In the genomic region with DNA sequence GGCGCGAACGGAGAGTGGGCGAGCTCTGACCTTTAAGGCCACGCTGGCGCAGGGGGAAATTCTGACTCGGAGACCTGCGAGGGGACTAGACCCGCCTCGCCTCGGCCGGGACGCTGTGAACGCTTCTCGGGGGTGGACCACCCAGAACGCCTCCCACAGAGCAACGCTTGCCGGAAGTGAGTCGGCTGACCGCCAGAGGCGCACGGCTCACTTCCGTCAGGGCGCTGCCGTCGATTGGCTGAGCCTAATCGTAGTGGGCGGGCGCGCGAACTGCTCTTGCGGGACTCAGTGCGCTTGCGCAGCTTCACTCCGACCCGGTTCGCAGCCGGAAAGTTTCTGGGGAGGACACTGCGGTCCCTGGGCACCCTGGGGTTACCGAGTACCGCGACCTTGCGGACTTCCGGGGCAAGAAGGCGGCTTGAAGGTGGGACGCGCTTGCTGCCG, we compare ENCODE assay signal across 8 mouse cellular contexts. TPM values are rescaled to one million over a fixed set of nuclear protein-coding genes. Genes with fewer than 3 reads are reported as not detected.
DNase-seq lines count a peak whose midpoint lies in the region; ATAC-seq and TF ChIP-seq lines count a peak whose summit lies in the region.

A gene (minus strand): TSS at position 148 of the 444 bp plus-strand sequence.
A gene (plus strand): TSS at position 273 of the 444 bp plus-strand sequence.

- peak within 1 kb of the TSS; percentile 70 for H3K9ac ChIP-seq in forebrain, postnatal 0 days
- H3K9ac ChIP-seq in lung, embryonic 16.5 days (ENCODE audit: low read length): peak within 1 kb of the TSS; percentile 86

- peak; percentile 80 for ATAC-seq in G1E (ENCODE audit: extremely low read depth, insufficient number of reproducible peaks, low FRiP score, poor library complexity, severe bottlenecking)
- peak; percentile 91 for ATAC-seq in forebrain, postnatal 0 days
- ATAC-seq in hematopoietic stem cell, adult 5-6 weeks (replicated peaks in 1 of 2; ENCODE audit: insufficient read depth in 1 of 2, low FRiP score in 2 of 2, low TSS enrichment in 1 of 2, low read depth in 1 of 2, poor library complexity in 2 of 2, severe bottlenecking in 2 of 2): peak; percentile 85 to 89
- peak; percentile 88 for ATAC-seq in lung, embryonic 16.5 days (ENCODE audit: low read depth)

- H3K4me3 ChIP-seq in G1E (ENCODE audit: low read depth, low read length): peak within 1 kb of the TSS; percentile 76
- peak within 1 kb of the TSS; percentile 58 for H3K4me3 ChIP-seq in forebrain, postnatal 0 days (ENCODE audit: low read depth, low read length)
- peak within 1 kb of the TSS; percentile 68 for H3K4me3 ChIP-seq in lung, embryonic 16.5 days (ENCODE audit: low read length)

- H3K9me3 ChIP-seq in G1E (replicated peaks): 0 out of 2 replicates have a peak, but pooled peaks cover 3% of the 10 kb centered on the region
- no peaks in the 10 kb centered on the region for H3K9me3 ChIP-seq in forebrain, postnatal 0 days (ENCODE audit: low read length)
- H3K9me3 ChIP-seq in lung, embryonic 16.5 days (ENCODE audit: control insufficient read depth, low read length): no peaks in the 10 kb centered on the region

- H3K27me3 ChIP-seq in G1E (ENCODE audit: insufficient read depth, low read length): no peaks in the 10 kb centered on the region
- H3K27me3 ChIP-seq in forebrain, postnatal 0 days (ENCODE audit: insufficient read depth, low read length): no peaks in the 10 kb centered on the region; the same call in 1 of the 2 replicates
- no peaks in the 10 kb centered on the region for H3K27me3 ChIP-seq in lung, embryonic 16.5 days (ENCODE audit: control insufficient read depth, insufficient read depth, low read depth, low read length)

- peak within 1 kb of the TSS; percentile 76 for H3K4me2 ChIP-seq in forebrain, postnatal 0 days (ENCODE audit: low read depth)
- peak within 1 kb of the TSS; percentile 69 for H3K4me2 ChIP-seq in lung, embryonic 16.5 days (ENCODE audit: low read depth, low read length)

- WGBS in forebrain, postnatal 0 days: under 1% methylated on average over 48 of the region's 48 CpGs
- WGBS in lung, embryonic 16.5 days: under 1% methylated on average over 48 of the region's 48 CpGs

- peaks cover 20% of the 10 kb centered on the region for H3K36me3 ChIP-seq in G1E (replicated peaks)
- no peaks in the 10 kb centered on the region for H3K36me3 ChIP-seq in forebrain, postnatal 0 days (ENCODE audit: insufficient read depth)
- no peaks in the 10 kb centered on the region for H3K36me3 ChIP-seq in lung, embryonic 16.5 days (ENCODE audit: control insufficient read depth, insufficient read depth, low read length)

- peak; percentile 88 for DNase-seq in G1E (ENCODE audit: low spot score)
- peak; percentile 97 to 98 for DNase-seq in cerebellum, adult 18-20 months
- DNase-seq in forebrain, postnatal 0 days: peak; percentile 99
- DNase-seq in layer of hippocampus, adult 9-10 months (ENCODE audit: low spot score): peak; percentile 79
- peak; percentile 87 for DNase-seq in ovary, postnatal 10 days (ENCODE audit: low spot score)
- DNase-seq in thymus, postnatal 10 days (ENCODE audit: low spot score in 2 of 2): peak; percentile 94 to 95

- TF ChIP-seq CTCF in G1E (IDR thresholded peaks at IDR 0.05; ENCODE audit: low read depth, low read length): no peak
- TF ChIP-seq CTCF in forebrain, postnatal 0 days (IDR thresholded peaks at IDR 0.05; ENCODE audit: low read depth): peak; percentile 86

- H3K27ac ChIP-seq in forebrain, postnatal 0 days (ENCODE audit: low read depth, low read length): peak within 1 kb of the TSS; percentile 73
- H3K27ac ChIP-seq in lung, embryonic 16.5 days (ENCODE audit: low read length): peak within 1 kb of the TSS; percentile 94

- peaks cover 61% of the 10 kb centered on the region for H3K4me1 ChIP-seq in G1E (ENCODE audit: insufficient read depth, low read depth, low read length)
- H3K4me1 ChIP-seq in forebrain, postnatal 0 days (ENCODE audit: insufficient read depth): peaks cover 4% of the 10 kb centered on the region
- peaks cover 16% of the 10 kb centered on the region for H3K4me1 ChIP-seq in lung, embryonic 16.5 days (replicated peaks; ENCODE audit: control insufficient read depth, insufficient read depth, low read length)

RNA-seq across cellular contexts. Expression of the first gene that starts in this region (rescaled TPM):
- total RNA-seq in G1E (2014; fragmentation: Nextera tagmentation): 187 and 204 TPM in 2 replicates
- total RNA-seq in G1E (2017): 398 and 402 TPM in 2 replicates
- 276 and 342 TPM in 2 replicates for polyA plus RNA-seq in G1E (2012)
- 197 and 258 TPM in 2 replicates for total RNA-seq in forebrain, postnatal 0 days (2014; rRNA removed)
- polyA plus RNA-seq in forebrain, postnatal 0 days (2015; fragmentation: Nextera tagmentation; extraction: Ambion mirVana): 439 and 481 TPM in 2 replicates
- total RNA-seq in hematopoietic stem cell, adult 5-6 weeks (2017): 354 and 401 TPM in 2 replicates
- polyA plus RNA-seq in lung, embryonic 16.5 days (2015; fragmentation: Nextera tagmentation; extraction: Ambion mirVana): 403 and 411 TPM in 2 replicates

RNA-seq across cellular contexts. Expression of the second gene that starts in this region (rescaled TPM):
- total RNA-seq in G1E (2014; fragmentation: Nextera tagmentation) (13.1 and 20.2 TPM in 2 replicates), G1E (2017) (1.1 and 1.7 TPM in 2 replicates)
- polyA plus RNA-seq in G1E (2012): 0.25 and 0.47 TPM in 2 replicates
- 0.19 and 1.2 TPM in 2 replicates for total RNA-seq in forebrain, postnatal 0 days (2014; rRNA removed)
- polyA plus RNA-seq in forebrain, postnatal 0 days (2015; fragmentation: Nextera tagmentation; extraction: Ambion mirVana): 0.11 and 0.36 TPM in 2 replicates
- total RNA-seq in hematopoietic stem cell, adult 5-6 weeks (2017): 1.3 TPM in 1 of 2 replicates, not detected in the other
- 0.45 and 0.49 TPM in 2 replicates for polyA plus RNA-seq in lung, embryonic 16.5 days (2015; fragmentation: Nextera tagmentation; extraction: Ambion mirVana)

Comparison
In these comparisons a context has a peak if more than half of its experiments do, and no peak if none do; other contexts are left out.
1. Peak in every context shown above with its lines: DNase-seq, ATAC-seq, H3K4me3 ChIP-seq and H3K27ac ChIP-seq.